Mouse (Mus musculus) hindbrain, embryonic 14.5 days (tissue): ENCODE measurements around the gene Maged1. TPM values are rescaled to one million over a fixed set of nuclear protein-coding genes. Genes with fewer than 3 reads are reported as not detected.

Experiments used
- polyA plus RNA-seq: library from polyadenylated mRNA; unstranded; fragments of >200 nt; fragmentation: Nextera tagmentation; extraction: Ambion mirVana; gene quantifications from 2 replicates; pipeline ENCODE4 v1.2.1, GENCODE M21; 2014

Gene Maged1
- polyA plus RNA-seq, 1 experiment from 2014 or later: 1,087 TPM

Other genes with a start within 250 kb of the Maged1 start
- gene Fam90a1b, start 175.4 kb downstream of the Maged1 start, polyA plus RNA-seq: 0.16 and 0.28 TPM in 2 replicates
- gene Apoo, start 175.0 kb downstream of the Maged1 start, polyA plus RNA-seq: 132 and 141 TPM in 2 replicates
- 21.8 and 27.0 TPM in 2 replicates for gene Gspt2, start 93.9 kb upstream of the Maged1 start, polyA plus RNA-seq
- 3.5 and 3.6 TPM in 2 replicates for gene Zxdb, start 182.4 kb upstream of the Maged1 start, polyA plus RNA-seq